Mouse (Mus musculus) MEL-GATA-1-ER (cell line): ENCODE results near the gene Prokr1.
A peak's percentile ranks its signal among the peaks of the same experiment; 100 is the strongest.
"Not testable (repeated sequence)": the region's sequence is repeated elsewhere in the genome, so short reads cannot be mapped to it uniquely, and the experiment has no call there.

ENCODE experiments used
- DNase-seq: peaks from one replicate; pipeline ENCODE4 v3.0.0-alpha.2; 2012; ENCODE audit warnings: low read depth; ENCODE audit errors: extremely low read depth

Gene Prokr1

DNA sequence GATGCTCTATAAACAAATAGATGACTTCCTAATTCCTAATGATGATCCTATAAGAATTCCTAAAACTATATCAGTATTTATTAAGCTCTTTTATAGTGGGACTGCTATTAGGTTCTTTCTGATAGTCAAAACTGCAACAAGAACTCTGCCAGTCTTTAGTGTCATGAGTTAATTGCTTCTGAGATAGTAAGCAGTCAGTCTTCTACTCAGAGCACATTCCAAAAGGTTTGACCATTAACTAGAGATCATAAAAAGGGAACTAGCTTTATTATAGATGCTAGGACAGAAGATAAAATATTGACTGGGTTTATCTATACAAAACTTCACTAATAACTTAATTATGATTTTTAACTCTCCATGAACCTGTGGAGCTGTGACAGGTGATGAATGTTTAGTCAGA, 18.7 kb downstream of the Prokr1 start:
- DNase-seq, result not testable (repeated sequence)

DNA sequence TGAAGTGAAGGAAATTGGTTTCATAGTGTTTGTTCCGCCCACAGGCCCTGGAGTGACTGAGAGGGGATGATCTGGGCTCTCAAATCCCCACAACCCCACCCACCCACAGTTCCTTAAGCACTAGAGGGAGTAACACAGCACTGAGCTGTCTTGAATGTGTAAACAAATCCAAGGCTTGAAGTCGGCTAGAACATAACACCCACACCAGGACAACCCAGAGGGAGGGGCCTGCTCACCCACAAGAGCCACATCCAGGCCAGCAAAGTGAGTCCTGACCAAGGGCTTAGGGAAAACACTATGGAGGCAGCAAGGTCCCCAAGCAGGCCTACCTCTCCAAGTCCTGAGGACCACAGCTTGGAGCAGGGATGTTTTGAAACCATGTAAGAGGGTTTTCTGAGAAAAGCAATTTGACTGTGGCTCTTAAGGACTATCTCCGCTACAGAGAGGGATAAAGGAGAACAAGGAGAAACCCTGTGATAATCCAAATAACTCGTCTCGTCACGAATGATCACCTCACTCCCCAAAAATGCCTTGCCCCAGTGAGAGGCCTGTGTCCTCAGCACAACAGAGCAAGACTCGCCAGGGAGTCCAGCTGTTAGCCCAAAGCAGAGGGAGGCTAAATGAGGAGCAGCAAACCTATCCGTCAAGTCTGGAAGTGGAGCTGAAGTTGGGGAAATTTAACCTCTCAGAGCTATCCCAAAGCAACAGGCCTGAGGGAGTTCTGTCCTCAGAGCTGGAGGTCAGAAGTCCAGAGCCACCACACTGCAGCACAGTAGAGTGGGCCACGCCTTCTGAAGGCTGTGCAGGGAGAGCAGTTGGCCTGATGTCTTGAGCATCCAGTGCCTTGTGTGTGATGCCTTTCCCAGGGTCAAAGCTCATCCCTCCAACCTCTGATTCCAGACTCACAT, 22.6 kb downstream of the Prokr1 start:
- no peak for DNase-seq

DNA sequence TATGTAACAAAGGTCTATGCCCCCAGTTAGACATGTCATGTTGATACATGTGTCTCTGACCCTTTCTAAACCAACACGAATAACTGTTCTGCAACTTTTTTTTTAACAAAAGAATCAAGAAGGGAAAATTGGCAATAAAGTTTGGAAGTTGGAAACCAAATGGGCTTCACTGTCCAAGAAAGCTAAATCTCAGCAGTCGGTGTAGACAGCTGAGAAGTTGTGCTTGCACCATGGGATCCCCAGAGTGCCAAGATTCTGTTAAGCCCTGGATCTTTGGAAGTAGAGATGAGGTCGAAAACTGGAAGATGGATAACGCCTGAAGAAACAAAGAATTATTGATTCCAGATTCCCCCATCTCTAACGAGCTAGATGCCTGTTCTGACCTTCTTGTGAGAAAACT, 25.4 kb downstream of the Prokr1 start:
- DNase-seq, result no peak

DNA sequence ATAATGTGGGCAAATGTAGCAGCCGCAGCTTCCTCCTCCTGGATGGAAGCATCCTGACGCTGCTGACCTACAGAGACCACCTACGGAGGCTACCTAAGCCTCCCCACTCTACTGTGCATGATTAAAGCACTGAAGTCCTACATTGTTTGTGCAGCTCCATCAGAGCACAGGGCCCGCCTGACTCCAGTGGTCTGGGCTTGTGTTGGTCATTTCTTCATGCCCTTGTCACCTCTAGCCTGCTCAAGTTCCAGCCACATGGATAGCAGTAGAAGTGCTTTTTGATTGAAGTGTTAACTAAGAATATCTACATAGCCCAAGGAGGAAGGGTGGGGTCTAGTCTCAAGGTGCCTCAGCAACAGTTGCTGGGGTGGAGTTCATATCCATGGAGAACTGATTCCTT, 26.2 kb downstream of the Prokr1 start:
- DNase-seq, result no peak

DNA sequence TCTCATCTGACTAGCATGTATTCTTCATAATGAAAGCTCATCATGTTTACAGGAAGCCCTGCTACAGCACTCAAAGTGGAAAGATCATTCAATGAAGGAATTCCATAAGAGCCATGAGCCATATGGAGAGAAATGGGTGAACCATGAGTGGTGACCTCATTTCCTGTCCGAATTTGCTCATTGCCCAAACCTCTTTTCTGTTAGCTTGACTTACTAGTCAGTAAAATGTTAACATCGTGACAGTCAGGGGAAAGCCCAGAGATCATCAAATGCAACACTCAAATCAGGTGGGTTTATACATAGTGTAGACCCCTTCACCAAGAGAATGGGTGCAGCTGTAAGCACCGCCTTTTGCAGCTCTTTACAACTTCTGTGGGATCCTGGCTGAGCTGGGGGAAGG, 36.8 kb downstream of the Prokr1 start:
- DNase-seq, result no peak

DNA sequence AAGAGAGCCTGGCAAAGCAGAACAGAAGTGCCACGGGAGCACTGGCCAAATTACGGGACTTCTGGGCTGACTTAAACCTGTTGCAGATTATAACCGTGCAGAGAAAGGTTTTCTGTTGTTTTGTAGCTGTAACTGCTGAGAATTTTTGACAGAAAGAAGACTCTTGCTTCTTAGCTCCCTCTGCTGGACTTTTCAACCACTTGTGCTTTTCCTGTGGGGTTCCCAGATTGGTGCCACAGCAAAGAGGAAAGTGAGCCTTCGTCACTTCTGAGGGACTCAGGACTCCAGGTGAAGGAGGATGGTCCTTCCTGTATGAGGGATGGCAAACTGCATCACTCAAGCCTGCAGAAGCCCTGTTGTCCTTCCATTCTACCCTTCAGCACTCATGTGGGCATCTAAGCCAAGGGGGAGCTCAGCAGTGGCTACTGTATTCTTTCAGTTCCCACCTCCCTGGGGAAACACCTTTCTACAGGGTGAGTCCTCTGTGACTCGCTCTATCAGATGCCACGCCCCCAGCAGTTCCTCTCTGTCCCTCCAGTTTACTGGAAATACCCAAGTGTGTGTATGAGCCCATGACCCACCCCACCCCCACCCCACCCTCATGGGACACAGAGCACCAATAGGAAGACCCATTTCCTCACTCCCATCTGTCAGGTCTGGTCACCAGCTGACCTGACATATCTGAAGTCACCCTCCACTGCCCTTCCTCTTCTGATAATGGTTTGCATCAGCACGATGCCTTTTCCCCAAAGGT, 38.3 kb downstream of the Prokr1 start:
- no peak for DNase-seq

DNA sequence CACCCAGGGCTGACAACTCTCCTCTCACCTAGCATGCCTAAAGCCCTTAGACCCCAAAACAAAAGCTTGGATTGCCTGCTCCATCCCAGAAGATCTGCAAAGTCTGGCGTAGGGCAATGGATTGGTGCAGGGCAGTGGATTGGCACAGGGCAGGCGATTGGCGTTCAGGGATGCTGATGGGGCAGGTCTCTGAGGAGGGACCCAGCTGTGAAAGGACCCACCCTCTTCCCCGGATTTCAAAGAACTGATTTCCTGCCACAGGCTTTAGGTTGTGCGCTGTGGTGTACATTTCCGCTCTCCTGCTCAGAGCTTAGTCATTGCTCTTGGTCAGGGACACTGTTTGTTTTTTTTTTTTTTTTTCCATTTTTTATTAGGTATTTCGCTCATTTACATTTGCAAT, 42.7 kb downstream of the Prokr1 start:
- DNase-seq, result no peak

DNA sequence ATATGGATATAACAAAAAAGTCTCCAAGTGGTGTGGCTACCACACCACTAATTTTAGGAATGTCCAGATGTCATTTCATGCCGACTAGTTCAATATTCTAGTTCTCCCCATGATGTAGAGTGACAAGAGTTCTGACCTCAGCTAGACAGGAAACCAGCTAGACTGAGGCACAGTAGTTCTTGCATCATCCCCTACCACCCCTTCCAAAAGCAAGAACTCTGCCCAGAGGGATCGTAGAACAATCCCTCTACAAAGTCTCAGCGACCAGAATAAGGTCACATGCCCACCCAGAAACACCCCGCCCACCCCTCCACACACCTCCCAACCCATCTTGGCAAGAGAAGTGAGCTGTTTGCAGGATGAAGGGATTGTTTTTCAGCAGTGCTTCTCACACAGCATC, 43.1 kb downstream of the Prokr1 start:
- no peak for DNase-seq

DNA sequence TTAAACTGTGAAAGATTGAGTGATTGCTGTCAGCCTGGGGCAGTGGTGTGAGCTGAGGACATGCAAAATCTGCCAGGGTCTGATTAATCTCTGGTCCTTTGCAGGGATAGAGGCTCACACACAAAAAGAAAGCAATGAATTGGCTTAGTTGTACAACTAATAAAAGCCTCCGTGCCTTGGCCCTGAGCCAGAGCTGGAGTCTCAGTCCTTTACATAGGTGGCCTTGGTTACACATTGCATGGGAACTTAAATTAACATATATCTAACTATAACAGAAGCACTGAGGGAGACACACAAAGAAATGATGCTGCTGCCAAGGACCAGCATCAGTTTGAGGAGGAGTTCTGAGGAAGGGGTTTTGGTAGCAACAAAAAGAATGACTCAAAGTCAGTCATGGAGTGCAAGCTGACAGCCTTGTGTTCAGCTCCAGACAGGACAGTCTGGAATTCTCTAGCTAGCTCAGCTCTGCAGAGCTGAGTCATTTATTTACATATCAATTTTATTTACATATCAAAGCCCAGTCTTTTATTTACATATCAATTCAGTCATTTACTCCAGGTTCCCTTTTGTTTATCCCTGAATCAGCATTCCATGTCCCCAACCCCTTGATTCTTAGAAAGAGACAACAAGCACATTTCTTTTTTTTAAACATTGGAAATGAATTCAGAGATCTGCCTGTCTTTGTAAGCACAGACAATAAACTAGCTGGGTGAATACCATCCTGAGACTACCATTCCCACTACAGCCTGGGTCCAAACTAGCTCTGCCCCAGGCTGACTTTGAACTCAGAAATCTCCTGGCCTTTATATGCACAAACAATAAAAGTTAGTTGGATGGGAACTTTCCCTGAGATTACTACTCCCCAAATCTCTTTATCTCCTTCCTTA, 45.0 kb downstream of the Prokr1 start:
- DNase-seq, result no peak

DNA sequence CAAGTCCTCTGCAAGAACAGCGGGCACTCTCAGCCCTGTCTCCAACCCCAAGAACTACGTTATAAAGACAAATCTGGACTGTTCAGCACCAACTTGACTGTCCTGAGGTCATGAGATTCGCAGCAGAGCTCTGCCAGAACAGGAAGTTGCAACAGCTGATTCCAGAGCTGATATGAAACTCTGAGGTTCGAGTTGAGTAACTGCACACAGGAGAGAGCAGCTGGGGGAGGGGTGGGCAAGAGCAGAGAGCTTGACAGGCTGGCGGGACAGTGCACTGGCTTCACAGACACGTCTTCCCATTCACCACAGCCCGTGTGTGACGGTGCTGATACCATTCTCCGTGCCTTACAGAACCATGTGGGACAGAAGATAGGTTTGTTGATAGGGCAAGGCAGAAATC, 48.5 kb downstream of the Prokr1 start:
- peak; percentile 75 for DNase-seq

DNA sequence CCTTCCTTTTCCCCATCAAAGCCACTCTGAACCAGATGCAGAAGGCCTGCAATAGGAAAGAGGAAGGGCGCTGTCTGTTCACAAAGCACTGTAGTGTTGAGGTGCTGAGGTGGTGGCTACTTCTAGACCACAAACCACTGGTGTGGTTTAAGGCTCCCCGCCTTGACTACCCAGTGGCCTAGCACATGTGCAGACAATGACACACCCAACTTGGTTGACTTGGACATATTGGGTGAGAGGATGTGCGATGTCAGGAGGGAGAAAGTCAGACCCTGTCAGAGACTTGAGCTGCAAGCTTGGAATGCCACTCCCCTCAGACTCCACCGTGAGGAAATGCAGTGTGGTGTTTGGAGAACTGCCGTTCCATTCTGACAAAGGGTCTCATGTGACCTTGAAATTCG, 49.4 kb downstream of the Prokr1 start:
- DNase-seq, result peak; percentile 69

DNA sequence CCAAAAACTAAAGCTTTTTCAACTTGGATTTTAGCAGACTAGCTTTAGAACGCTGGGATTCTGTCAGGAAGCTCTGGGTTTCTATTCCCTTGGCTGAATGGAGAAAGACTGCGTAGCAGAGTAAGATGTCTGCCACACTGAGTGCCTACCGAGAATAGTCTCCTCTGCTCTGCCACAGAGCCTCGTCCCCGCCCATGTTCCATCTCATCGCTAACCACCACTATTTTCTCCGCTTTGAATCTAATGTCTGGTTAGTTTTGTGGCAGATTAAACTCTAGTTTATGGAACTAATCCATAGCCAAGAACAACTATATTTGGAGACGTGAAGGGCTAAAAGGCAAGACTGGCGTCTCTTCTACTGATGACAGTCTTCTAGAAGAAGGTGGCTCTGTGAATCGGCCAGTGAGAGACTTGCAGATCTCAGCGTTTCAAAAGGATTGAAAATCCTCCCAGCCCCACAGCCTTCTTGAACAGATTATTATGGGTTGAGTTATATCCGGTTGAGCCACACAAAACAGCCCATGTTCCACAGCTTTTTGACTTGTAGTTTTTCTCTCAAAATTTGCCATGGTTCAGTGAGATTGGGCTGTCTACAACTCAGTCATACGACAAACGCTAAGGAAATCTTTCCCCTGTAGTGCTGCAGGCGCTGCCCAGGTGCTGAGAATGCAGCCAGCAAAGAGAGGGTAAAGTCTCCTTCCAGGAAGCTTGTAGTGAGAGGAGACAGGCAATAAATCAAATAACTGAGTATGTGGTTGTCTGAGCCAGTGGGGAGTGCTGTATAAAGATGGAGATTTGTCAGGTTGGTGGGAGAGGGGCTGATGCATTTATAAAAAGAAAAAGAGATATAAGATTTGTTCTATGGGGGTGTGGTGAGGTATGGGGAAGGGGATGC, 51.9 kb downstream of the Prokr1 start:
- DNase-seq, result no peak

DNA sequence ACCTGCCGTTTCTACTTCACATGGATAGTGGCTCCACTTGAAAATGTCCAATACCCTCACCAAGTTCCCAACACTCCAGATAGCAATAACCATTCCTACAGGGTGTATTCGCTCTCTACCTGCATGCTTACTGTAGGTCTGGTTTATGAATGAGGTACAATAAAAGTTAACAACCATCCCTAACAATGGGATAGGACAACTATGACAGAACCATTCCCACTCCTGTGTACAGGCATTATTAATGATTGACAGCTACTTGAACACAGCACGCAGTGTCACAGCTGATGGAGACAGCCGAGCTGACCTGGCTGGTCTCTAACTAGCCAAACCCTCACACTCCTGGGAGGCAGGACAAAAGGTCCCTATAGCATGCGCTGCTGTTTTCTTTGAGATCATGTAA, 52.9 kb downstream of the Prokr1 start:
- DNase-seq, result no peak

DNA sequence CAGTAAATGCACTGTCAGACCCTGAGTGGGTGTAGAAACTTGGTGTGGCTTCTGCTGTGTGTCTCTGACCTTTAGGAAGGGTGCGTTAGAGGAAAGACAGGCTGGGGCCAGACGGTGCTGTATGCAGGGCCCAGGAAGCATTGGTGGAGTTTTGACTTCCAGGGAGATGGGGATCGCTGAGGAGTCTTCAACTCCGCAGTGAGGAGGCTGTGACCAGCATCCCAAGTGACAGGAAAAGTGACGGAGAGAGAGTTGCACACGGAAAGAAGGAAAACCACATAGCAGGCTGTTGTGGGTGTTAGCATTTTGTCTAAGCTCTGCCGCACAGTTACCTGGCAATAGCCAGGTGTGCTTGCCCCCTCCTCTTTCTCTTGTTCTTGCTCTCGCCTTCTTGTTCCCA, 54.3 kb downstream of the Prokr1 start:
- no peak for DNase-seq

DNA sequence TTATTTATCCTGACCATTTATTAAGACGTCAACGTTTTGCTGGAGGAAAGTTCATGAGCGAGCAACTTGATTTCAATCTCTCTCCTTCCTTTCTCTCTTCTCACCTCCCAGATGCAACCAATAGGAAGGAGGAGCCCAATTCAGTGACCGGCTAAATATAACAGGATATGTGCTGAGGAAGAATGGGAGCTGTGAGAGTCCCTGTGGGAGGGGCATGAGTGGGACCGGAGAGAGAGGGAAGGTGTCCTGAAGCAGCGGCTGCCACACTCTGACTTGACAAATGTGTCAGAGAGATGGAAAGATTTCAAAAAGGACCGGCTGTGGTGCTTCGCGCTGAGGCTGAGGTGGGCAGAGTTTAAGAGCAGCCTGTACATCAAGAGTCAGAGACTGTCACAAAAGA, 54.9 kb downstream of the Prokr1 start:
- no peak for DNase-seq

DNA sequence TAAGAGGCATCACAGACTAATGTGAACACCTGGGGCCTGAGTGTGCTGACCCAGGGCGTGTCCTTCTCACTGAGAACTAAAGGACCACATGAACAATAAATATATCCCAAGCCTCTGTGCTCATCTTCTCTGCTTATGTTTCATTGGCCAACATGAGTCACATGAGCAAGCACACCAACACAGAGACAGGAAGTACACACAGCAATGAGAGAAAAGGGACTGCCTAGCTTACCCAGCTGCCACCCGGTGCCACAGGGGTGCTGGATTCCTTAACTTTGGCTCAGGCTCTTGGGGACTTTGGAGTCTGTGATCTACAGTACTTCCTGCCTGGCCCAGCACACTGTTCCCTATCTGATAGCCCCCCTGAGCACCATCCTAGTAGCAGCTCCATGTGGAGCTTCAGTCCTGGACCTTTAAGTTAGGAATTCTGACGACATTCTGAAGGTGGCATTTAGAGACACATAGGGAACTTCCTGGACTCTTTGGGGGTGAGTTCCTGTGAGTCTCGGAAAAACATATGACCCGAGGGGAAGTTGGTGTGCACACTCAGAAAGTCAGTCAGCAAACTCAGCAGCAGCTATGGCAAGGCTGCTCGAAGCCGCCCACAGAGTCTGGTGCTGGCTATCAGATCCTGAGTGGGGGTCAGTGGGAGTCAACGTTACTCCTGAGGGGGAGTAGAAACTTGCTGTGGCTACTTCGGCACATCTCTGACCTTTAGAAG, 55.5 kb downstream of the Prokr1 start:
- DNase-seq, result peak; percentile 46

DNA sequence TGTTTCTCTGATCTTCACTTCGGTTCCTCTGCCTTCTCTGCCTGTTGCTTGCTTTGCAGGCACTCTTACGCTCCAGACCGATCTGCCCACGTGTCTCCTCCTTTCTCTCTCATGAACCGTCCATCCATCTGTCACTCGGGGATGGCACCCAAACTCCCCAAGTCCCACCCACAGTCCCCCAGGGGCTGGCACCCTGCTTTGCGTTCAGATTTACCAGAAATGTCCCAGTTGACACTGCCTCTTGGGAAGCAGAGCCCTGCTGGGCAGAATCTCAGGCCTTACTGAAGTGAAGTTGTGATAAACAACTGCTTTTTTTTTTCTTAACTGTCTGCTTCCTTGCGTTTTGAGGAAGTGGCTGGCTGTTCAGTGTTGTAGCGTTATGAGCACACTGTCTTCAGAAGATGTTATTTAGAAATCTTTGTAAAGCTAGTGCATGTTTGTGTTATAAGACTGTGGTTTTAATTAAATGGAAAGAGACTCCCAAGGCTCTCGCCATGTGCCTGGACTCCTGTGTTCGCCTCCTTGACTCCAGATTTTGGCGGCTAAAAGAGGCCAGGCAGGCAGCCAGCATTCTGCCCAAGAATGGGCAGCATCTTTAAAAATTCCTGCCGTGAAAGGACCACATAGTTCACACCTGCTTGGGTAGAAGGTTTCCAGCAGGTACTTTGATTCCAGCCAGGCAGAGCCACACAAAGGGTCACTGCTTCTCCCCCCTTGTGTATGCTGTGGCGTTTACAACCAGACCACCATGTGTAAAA, 57.4 kb downstream of the Prokr1 start, which contains the start of gene Arhgap25:
Gene Arhgap25 (minus strand): TSS at position 307 of the 758 bp plus-strand sequence.
- DNase-seq, result peak; percentile 60

DNA sequence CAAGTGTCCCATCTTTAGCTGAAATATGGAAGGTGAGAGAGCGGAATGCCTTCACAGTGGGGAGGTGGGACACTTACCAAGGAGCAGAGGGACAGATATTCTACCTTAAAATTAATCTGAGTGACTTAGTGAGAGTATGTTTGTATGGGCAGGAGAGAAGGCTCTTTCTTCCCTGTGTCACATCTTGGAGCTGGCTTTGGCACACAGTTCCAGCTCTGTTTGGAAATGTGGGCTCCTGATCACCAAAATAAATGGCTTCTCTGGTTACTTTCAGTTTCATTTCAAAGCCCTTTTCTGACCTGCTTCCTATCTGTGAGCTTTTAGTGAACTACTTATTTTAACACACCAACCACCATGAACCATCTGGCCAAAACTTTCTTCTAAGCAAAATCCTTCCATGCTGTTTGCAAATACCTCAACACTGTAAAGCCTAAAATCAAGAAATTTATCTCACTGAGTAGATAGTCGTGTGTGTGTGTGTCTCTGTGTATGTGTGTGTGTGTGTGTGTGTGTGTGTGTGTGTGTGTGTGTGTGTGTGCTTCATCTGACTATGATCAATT, 59.0 kb downstream of the Prokr1 start:
- no peak for DNase-seq

DNA sequence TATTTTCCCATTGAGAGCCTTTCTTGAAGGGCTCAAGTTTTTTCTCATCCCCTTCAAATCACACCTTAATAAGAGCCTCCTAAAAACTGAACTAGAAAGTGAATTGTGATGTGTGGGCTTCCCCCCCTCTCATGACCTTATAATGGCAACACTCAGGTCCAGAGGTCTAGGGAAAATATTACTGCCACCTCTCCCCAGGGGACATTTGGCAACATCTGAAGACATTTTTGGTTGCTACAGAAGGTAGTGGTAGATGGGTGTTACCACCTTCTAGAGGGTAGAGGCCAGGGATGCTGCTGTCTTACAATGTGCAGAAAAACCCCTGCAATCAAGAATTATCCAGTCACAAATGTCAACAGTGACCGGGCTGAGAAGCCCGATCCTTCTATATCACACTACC, 60.2 kb downstream of the Prokr1 start:
- no peak for DNase-seq
